Mouse (Mus musculus) ES-Bruce4 (cell line): ENCODE measurements around the gene Col4a4.

Source experiments
- CTCF ChIP-seq: IDR thresholded peaks from one replicate; pipeline ENCODE4 v1.8.1; 2011; ENCODE audit warnings: low read depth, low read length
- POLR2A ChIP-seq: IDR thresholded peaks from one replicate; pipeline ENCODE4 v1.8.1; 2011; ENCODE audit warnings: low read length; ENCODE audit not compliant: insufficient read depth

DNA sequence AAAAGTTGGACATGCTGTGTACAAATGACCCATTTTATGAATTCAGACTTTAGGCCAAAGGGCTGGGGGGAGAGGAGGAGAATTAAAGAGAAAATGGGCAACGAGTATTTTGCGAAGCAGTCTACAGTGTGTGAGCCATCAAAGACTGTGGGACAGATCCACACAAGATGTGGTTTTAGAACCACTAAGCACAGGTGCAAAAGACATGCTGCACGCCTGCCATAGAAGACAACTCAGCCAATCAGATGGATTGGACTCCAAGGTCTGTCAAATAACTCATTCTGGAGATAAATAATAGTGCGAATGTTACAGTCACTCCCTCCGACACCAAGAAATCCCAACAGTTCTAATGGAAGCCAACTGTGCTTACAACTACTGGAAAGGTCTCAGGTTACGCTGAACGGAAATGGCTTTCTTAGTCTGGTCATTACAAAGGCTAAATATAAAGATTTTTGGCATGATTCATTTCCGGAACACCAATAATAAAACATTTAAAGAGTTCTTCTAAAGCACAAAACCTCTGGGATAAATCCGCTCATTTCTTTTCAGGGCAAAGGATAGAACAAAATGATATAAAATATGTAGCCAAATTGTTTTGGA is 25.5 kb upstream of the Col4a4 start:
- no peak for TF ChIP-seq POLR2A
- no peak for TF ChIP-seq CTCF
